Mouse (Mus musculus): ENCODE results near the gene Pex13. TPM values are rescaled to one million over a fixed set of nuclear protein-coding genes. Genes with fewer than 3 reads are reported as not detected.

Gene Pex13
- polyA plus RNA-seq (2012; rRNA removed) = 25.8 and 28.9 TPM in 2 replicates

DNA sequence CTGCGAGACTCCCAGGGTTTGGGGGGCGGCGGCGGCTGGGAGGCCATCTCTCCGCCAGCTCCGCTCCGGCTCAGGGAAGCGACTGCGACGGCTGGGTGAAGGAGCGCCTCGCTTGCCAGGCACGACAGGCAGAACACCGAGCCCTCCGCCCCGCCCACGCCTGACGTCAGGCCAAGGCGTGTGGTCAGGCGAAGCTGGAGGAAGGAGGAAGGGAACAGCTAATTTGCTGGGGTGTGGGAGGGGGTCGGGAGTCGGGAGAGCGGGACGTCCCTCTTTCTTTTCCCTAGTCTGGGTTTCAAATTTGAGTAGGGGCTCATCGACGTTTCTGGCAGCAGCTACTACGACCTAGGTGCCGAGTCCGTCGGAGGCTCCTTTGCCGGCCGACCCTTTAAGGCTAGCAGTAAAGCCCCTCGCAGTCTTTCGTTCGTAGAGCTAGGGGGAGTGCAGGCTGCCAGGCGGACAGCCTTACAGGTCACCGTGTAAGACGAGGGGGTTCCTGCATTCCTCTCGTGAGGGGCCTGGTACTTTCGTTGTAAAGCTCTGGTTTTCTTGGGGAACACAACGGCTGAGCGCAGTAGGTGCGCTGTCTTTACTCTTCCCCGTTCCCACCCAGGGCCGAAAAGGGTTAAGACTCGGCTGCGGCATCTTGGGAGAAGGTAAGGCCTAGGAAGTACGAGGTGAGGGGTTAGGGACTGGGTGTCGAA, at the start of gene Pex13:
Gene Pex13, minus strand, starts transcription at position 162 of the 704 bp plus-strand sequence.

GRCm38 (mm10) chr11:23665311-23665786, 410 bp downstream of the Pex13 start, which contains the start of gene Pus10:
Gene Pus10 (plus strand): TSS chr11:23665674.

DNA sequence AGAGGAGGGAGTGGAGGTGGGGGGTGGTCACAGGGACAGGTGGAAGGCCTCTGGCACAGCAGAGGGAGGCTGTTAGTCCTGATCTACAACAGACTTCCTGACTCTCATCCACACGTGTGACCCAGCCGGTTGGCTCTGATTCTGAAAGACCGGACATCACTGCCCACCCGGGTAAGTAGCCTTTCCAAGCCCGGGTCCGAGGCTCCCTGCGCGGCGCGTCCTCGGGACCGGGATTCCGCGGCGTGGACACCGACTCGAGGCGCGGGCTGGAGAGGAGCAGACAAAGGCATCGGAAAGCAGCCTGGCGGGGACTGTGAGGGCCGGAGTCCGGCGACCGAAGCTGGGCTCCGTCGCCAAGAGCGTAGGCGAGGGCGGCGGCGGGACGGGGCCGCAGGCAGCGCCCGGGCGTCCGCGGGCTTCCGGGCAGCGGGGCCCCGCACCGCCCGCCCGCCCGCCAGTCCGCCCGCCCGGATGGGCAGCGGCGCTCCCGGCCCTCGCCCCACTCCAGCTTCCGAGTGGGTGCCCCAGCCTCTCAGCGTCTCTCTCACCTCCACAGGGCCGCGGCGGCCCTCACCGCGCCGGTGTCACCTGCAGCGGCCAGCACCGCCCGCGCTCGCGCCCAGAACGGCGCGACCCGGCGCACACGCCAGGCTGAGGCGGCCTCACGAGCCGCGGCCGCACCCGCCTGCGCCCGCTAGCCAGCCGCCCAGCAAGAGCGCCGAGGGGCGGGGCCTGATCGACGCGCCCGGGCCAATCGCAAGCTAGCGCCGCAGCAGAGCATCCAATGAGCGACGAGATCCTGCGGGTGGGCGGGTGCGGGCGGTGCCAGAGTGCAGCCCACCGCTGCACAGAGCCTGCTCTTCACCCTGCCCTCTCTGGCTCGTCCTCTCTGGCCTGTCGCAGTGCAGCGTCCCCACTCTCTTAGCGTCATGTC, 32.5 kb downstream of the Pex13 start, which contains the start of gene 0610010F05Rik:
Gene 0610010F05Rik, minus strand, starts transcription at position 695 of the 934 bp plus-strand sequence.

Other genes with a start within 250 kb of the Pex13 start
- 120 and 226 TPM in 2 replicates for gene Ahsa2, start 167.9 kb downstream of the Pex13 start, polyA plus RNA-seq (2012; rRNA removed)
- gene 1700093K21Rik, start 144.8 kb downstream of the Pex13 start, polyA plus RNA-seq (2012; rRNA removed) = 0.29 and 0.53 TPM in 2 replicates
- gene 0610010F05Rik, start 32.3 kb downstream of the Pex13 start, polyA plus RNA-seq (2012; rRNA removed) = 27.5 and 39.9 TPM in 2 replicates
- 23.9 and 43.8 TPM in 2 replicates for gene Pus10, start 285 bp downstream of the Pex13 start, polyA plus RNA-seq (2012; rRNA removed)
- 0.85 and 1.4 TPM in 2 replicates for gene Rel, start 105.0 kb upstream of the Pex13 start, polyA plus RNA-seq (2012; rRNA removed)
- gene Papolg, start 229.3 kb upstream of the Pex13 start, polyA plus RNA-seq (2012; rRNA removed) = 14.6 and 20.2 TPM in 2 replicates